Mouse (Mus musculus) heart, adult 2 months (tissue): ENCODE data around the gene Fndc3b.

ENCODE experiments used
- CTCF ChIP-seq: fragments of 200-600 bp; IDR thresholded peaks from 2 replicates; pipeline ENCODE4 v1.8.1; 2022; ENCODE audit warnings: antibody characterized with exemption, mild to moderate bottlenecking, moderate library complexity
- EP300 ChIP-seq: fragments of 200-500 bp; IDR thresholded peaks from 2 replicates; pipeline ENCODE4 v1.6.1; 2011; ENCODE audit warnings: low read depth, low read length, control low read depth; ENCODE audit not compliant: insufficient read depth
- POLR2A ChIP-seq: fragments of 200-500 bp; IDR thresholded peaks from 2 replicates; pipeline ENCODE4 v1.6.1; 2011; ENCODE audit warnings: mild to moderate bottlenecking, low read depth, low read length, control low read depth; ENCODE audit not compliant: insufficient read depth

GRCm38 (mm10) chr3:27724208-27724607 is 13.1 kb upstream of the Fndc3b start:
- TF ChIP-seq POLR2A (no peak), CTCF (no peak), EP300 (no peak)
